Mouse (Mus musculus) midbrain, embryonic 12.5 days (tissue): ENCODE results near the gene Hint1. TPM values are rescaled to one million over a fixed set of nuclear protein-coding genes. Genes with fewer than 3 reads are reported as not detected.

Experiments used
- ATAC-seq: fragments of 200-750 bp; cut with Nextera tagmentation; 2 replicates; pipeline ENCODE4 v1.8.0; 2017; ENCODE audit warnings: low read depth, moderate TSS enrichment, moderate library complexity; ENCODE audit not compliant: low FRiP score
- H3K27ac ChIP-seq: fragments of 300-500 bp; sonication (generic); replicated peaks from 2 replicates; pipeline ENCODE4 v1.5.1; 2016; ENCODE audit warnings: mild to moderate bottlenecking
- H3K27me3 ChIP-seq: fragments of 300-500 bp; sonication (generic); 2 replicates; pipeline ENCODE4 v1.6.1; 2016; ENCODE audit warnings: mild to moderate bottlenecking
- H3K36me3 ChIP-seq: fragments of 300-500 bp; sonication (generic); 2 replicates; pipeline ENCODE4 v1.6.1; 2016
- H3K4me1 ChIP-seq: fragments of 300-500 bp; sonication (generic); 2 replicates; pipeline ENCODE4 v1.6.1; 2016
- H3K4me2 ChIP-seq: fragments of 300-500 bp; sonication (generic); replicated peaks from 2 replicates; pipeline ENCODE4 v1.6.1; 2016; ENCODE audit warnings: mild to moderate bottlenecking, moderate library complexity
- H3K4me3 ChIP-seq: fragments of 300-500 bp; sonication (generic); 2 replicates; pipeline ENCODE4 v1.5.1; 2016; ENCODE audit warnings: mild to moderate bottlenecking
- H3K9ac ChIP-seq: fragments of 300-500 bp; sonication (generic); replicated peaks from 2 replicates; pipeline ENCODE4 v1.6.1; 2016; ENCODE audit warnings: mild to moderate bottlenecking, moderate library complexity
- H3K9me3 ChIP-seq: fragments of 300-500 bp; sonication (generic); 2 replicates; pipeline ENCODE4 v1.6.1; 2016; ENCODE audit warnings: mild to moderate bottlenecking
- WGBS: fragments of 180-500 bp; shearing (Covaris S2); methylation state at CpG from one replicate; pipeline ENCODE4 v1.1.7; 2016; 5-methylcytosine and 5-hydroxymethylcytosine counted together
- polyA plus RNA-seq: library from polyadenylated mRNA; unstranded; fragments of >200 nt; fragmentation: Nextera tagmentation; extraction: Ambion mirVana; gene quantifications from 2 replicates; pipeline ENCODE4 v1.2.1, GENCODE M21; 2016

The Hint1 gene
- polyA plus RNA-seq, 1 experiment from 2014 or later = 664 TPM

DNA sequence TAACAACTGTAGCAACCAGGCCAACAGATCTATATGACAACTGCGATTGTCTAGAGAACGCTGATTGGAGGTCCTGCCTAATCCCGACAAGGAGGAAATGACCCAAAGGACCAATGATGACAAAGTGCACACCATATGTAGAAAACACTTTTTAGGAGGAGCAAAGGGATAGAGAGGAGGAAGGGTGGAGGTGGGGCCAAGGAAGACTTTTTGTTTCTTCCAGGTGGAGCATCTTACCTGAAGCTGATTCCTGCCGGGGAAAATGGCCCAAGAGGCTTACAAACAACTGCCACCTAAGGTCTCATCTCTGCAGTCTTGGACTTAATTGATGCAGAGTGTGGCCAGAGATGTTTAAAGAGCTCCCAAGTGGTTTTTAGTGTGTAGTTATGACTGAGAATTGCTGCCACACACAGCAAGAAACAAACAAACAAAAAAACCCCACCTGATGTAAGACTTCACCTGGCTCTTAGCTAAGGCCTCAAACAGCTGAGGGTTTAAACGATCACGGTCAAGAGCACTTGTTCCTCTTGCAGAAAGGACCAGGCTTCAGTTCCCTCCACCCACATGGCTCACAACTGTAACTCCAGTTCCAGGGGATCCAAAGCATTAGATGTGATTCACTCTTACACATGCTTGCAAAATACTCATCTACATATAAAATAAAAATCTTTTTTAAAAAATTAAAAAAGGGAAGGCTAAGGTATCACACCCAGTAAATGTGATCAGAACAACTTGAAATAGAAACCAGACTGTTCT is 675 bp upstream of the Hint1 start:
- H3K4me3 ChIP-seq = peak overlapping the region; percentile 95
- H3K4me1 ChIP-seq = peaks cover 34% of the 10 kb centered on the region
- peak overlapping the region; percentile 62 for H3K4me2 ChIP-seq
- WGBS = 81% methylated on average over 6 of the region's 6 CpGs
- no peaks in the 10 kb centered on the region for H3K9me3 ChIP-seq
- H3K36me3 ChIP-seq = peaks cover 7% of the 10 kb centered on the region
- H3K27ac ChIP-seq = peak overlapping the region; percentile 90
- no peaks in the 10 kb centered on the region for H3K27me3 ChIP-seq
- peak overlapping the region; percentile 97 for H3K9ac ChIP-seq
- no peak for ATAC-seq

DNA sequence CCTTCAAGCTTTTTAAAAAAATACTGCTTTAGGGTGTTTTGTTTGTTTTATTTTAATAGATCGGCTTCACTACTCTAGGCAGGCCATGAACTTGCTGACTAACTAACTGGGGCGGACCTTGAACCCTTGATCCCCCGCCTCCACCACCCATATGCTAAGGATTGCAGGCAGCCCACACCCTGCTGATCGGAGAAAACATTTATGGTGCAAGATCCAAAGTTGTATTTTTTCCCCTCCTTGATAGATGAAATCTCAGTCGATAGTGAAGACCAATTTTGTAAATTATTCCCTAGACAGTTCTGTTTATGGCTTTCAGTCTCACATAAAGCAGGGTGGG is 834 bp downstream of the Hint1 start:
- H3K27me3 ChIP-seq = no peaks in the 10 kb centered on the region
- H3K27ac ChIP-seq = peak overlapping the region; percentile 90
- WGBS = 4% methylated on average over 5 of the region's 5 CpGs
- peak overlapping the region; percentile 62 for H3K4me2 ChIP-seq
- peaks cover 22% of the 10 kb centered on the region for H3K36me3 ChIP-seq
- peak overlapping the region; percentile 97 for H3K9ac ChIP-seq
- H3K9me3 ChIP-seq = no peaks in the 10 kb centered on the region
- peak overlapping the region; percentile 95 for H3K4me3 ChIP-seq
- peak; percentile 34; the same call in 1 of the 2 replicates for ATAC-seq
- peaks cover 29% of the 10 kb centered on the region for H3K4me1 ChIP-seq

DNA sequence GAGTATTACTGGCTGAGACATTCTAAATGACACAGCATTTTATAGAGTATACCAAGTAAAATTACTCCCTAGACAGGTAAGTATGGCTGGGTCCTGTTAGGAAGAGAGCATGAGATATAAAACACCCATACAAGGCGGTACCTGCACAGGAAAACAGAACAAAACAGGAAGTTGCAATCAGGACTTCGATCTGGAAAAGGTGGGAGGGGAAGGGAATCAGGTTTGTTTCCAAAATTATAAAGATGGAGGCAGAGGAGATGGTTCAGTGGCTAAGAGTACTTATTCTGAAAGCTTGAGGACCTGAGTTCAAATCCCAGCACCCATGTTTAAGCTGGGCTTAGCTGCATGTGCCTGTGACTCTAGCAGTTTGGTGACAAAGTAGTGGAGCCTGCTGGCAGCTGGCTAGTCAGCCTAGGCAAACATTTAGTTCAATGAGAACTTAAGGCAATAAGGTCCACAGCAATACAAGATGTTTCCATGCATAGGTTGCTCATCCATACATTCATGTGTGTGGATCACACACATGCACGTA is 1.8 kb downstream of the Hint1 start:
- no peak for ATAC-seq
- H3K4me3 ChIP-seq = peak overlapping the region; percentile 95
- peaks cover 29% of the 10 kb centered on the region for H3K4me1 ChIP-seq
- no peaks in the 10 kb centered on the region for H3K9me3 ChIP-seq
- WGBS = 92% methylated on average over 3 of the region's 3 CpGs
- H3K27ac ChIP-seq = no peak overlapping the region
- no peaks in the 10 kb centered on the region for H3K27me3 ChIP-seq
- peaks cover 31% of the 10 kb centered on the region for H3K36me3 ChIP-seq
- H3K9ac ChIP-seq = no peak overlapping the region
- H3K4me2 ChIP-seq = peak overlapping the region; percentile 62

DNA sequence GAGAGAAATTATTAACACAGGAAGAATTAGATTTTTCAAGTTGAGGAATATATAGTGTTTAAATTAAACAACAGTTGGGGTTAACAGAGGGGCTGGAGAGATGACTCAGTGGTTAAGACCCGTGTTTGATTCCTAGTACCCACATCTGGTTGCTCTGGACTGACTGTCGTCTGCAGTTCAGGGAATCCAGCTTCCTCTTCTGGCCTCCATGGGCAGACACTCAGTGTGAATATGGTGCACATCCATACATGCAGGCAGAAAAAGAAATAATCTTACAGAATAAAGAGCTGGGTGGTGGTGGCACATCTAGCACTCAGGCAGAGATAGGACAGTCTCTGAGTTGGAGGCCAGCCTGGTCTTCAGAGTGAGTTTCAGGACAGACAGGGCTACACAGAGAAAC is 2.3 kb downstream of the Hint1 start:
- Histone ChIP-seq H3K4me1 (peaks cover 29% of the 10 kb centered on the region), H3K36me3 (peaks cover 36% of the 10 kb centered on the region), H3K27ac (no peak overlapping the region), H3K9ac (no peak overlapping the region), H3K9me3 (no peaks in the 10 kb centered on the region), H3K4me3 (no peak overlapping the region), H3K4me2 (peak overlapping the region; percentile 62), H3K27me3 (no peaks in the 10 kb centered on the region)
- 75% methylated on average over 2 of the region's 2 CpGs for WGBS
- no peak for ATAC-seq

DNA sequence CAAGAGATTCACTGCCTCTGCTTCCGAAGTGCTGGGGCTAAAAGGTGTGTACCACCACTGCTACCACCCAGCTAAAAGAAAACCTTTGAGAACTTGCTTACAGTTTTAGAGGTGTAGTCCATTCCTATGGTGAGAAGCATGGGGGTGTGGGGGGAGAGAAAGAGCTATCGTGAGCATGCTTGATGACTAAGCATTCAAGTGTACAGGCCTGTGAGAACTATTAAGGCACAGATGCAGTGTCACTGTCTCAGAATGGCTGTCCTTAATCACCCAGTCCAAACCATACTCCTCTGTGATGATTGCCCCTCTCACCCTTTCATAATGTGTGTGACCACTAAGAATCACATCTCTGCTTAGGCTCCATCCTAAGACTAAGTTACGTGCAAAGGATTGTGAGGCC is 3.1 kb downstream of the Hint1 start:
- H3K9ac ChIP-seq = no peak overlapping the region; the same call in 1 of the 2 replicates
- no peaks in the 10 kb centered on the region for H3K27me3 ChIP-seq
- H3K36me3 ChIP-seq = peaks cover 45% of the 10 kb centered on the region
- no peak overlapping the region for H3K4me2 ChIP-seq
- WGBS = 91% methylated on average over 3 of the region's 3 CpGs
- no peak for ATAC-seq
- peaks cover 29% of the 10 kb centered on the region for H3K4me1 ChIP-seq
- H3K27ac ChIP-seq = no peak overlapping the region
- H3K4me3 ChIP-seq = no peak overlapping the region
- H3K9me3 ChIP-seq = no peaks in the 10 kb centered on the region

DNA sequence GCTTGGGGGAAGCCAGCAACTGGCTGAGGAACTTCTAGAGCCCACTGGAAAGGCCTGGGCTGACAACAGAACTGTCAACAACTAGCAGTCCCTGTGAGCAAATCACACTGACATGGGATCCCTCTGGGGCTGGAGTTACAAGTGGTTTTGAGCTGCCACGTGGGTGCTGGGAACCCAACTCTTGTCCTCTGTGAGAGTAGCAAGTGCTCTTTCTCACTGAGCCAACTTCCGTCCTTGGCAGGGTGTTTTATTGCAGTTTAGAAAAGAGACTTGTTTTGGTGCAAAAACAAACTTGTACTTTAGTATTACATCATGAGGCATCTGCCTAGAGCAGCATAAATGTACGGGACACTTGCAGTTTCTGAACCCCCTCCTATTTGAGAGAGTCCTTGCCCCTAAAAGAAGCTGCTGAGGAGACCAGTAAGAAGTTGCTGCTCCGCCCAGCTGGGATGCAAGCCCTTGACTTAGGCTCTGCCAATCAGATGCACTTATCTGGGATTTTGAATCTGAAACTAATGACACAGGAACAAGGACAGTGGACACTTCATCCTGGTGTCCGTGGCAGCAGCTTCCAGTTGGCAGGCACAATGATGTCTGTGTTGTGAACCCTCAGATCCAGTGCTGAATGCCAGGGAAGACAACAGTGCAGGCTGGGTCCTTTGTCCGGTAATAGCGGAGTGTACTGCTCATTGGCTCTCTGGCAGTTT is 5.8 kb downstream of the Hint1 start:
- Histone ChIP-seq H3K9ac (no peak overlapping the region), H3K27me3 (no peaks in the 10 kb centered on the region), H3K27ac (no peak overlapping the region), H3K9me3 (no peaks in the 10 kb centered on the region), H3K4me1 (peaks cover 22% of the 10 kb centered on the region), H3K36me3 (peaks cover 48% of the 10 kb centered on the region), H3K4me2 (no peak overlapping the region), H3K4me3 (no peak overlapping the region)
- WGBS = 83% methylated on average over 7 of the region's 7 CpGs
- no peak for ATAC-seq

DNA sequence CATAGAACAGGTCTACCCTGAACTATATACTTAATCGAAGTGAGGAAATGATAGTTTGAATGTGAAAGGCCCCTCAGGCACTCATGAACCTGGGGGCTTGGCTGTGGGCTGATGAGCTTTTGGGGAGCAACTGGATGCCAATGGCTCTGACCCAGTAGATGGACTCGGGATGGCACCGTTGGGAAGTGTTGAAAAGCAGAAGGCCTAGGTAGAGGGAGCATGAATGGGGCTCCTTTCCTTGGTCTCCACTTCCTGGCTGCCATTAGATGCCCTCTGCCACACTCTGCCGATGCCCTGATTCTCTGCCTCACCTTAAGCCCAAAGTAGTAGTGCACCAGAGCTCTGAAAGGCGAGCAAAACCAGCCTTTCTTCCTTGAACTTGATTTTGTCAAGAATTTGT is 9.8 kb downstream of the Hint1 start:
- WGBS = 91% methylated on average over 5 of the region's 5 CpGs
- H3K36me3 ChIP-seq = peaks cover 36% of the 10 kb centered on the region
- 0 out of 2 replicates have a peak, but pooled peaks cover 7% of the 10 kb centered on the region for H3K27me3 ChIP-seq

DNA sequence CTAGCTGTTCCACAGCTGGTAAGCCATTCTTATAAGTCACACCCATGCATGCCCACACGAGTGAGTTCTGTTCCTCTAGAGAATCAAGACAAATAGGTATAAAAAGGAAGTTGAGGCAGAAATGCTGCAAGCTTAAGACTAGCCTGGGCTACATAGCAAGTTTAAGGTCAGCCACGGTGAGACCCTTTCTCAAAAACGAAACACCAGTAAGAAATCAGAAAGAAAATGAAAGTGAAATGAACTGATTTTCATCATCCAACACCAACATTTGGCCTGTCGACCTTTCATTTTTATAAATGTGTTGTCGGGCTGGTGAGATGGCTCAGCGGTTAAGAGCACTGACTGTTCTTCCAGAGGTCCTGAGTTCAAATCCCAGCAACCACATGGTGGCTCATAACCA is 12.7 kb downstream of the Hint1 start:
- peaks cover 6% of the 10 kb centered on the region for H3K4me1 ChIP-seq
- no peak overlapping the region for H3K27ac ChIP-seq
- 0 out of 2 replicates have a peak, but pooled peaks cover 7% of the 10 kb centered on the region for H3K27me3 ChIP-seq
- H3K36me3 ChIP-seq = peaks cover 8% of the 10 kb centered on the region
- H3K9me3 ChIP-seq = no peaks in the 10 kb centered on the region
- WGBS = 83% methylated on average over 6 of the region's 6 CpGs
- no peak overlapping the region for H3K4me3 ChIP-seq
- H3K9ac ChIP-seq = no peak overlapping the region
- no peak for ATAC-seq
- no peak overlapping the region for H3K4me2 ChIP-seq

More for the DNA sequence above, 9.8 kb downstream of the Hint1 start:
- no peak for ATAC-seq
- H3K4me1 ChIP-seq = peaks cover 3% of the 10 kb centered on the region
- no peaks in the 10 kb centered on the region for H3K9me3 ChIP-seq
- no peak overlapping the region for H3K27ac ChIP-seq
- H3K4me3 ChIP-seq = no peak overlapping the region
- H3K4me2 ChIP-seq = no peak overlapping the region
- H3K9ac ChIP-seq = no peak overlapping the region

DNA sequence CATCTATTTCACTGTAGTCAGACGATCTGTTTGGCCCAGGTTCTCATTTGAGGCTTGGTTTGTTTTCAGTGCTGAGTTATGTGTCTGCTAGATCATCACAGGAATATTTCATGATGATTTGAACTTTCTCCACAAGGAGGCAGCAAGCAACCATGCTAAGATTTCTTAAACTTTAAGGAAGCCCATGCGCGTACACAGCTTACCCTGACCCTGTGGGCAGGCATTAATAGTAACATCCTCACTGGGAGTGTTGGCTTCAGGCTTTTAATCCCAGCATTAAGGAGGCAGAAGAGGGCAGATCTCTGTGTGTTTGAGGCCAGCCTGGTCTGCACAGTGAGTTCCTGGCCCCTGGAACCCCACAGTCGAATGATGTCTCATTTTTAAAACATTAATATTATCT is 13.3 kb downstream of the Hint1 start:
- 39% methylated on average over 4 of the region's 4 CpGs for WGBS
- no peak for ATAC-seq
- H3K4me1 ChIP-seq = peaks cover 6% of the 10 kb centered on the region

DNA sequence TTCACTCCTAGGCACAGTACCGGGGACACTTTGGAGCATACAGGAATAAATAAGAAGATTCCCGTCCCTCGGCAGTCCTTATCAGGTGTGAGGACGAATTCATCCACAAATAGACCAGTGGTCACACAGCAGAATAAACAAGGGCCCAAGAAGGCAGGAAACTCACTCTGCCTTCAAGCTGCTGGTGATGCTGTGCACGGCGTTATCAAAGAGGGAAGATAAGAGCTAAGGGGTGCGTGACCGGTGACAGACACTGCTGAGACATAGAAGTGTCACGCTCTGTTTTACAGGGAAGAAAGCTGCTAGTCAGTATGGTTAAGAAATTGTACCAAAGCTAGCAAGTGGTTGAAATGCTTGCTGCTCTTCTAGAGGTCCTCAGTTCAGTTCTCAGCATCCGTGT is 13.7 kb downstream of the Hint1 start:
- Histone ChIP-seq H3K4me2 (no peak overlapping the region), H3K27ac (no peak overlapping the region), H3K9ac (no peak overlapping the region), H3K4me1 (peaks cover 6% of the 10 kb centered on the region), H3K27me3 (0 out of 2 replicates have a peak, but pooled peaks cover 7% of the 10 kb centered on the region), H3K9me3 (no peaks in the 10 kb centered on the region), H3K4me3 (no peak overlapping the region), H3K36me3 (no peaks in the 10 kb centered on the region)
- ATAC-seq = no peak
- 88% methylated on average over 10 of the region's 10 CpGs for WGBS

More for the DNA sequence above, 13.3 kb downstream of the Hint1 start:
- no peak overlapping the region for H3K9ac ChIP-seq
- no peak overlapping the region for H3K4me2 ChIP-seq
- no peak overlapping the region for H3K4me3 ChIP-seq
- peaks cover 2% of the 10 kb centered on the region for H3K36me3 ChIP-seq
- H3K27ac ChIP-seq = no peak overlapping the region
- H3K9me3 ChIP-seq = no peaks in the 10 kb centered on the region
- 0 out of 2 replicates have a peak, but pooled peaks cover 7% of the 10 kb centered on the region for H3K27me3 ChIP-seq

DNA sequence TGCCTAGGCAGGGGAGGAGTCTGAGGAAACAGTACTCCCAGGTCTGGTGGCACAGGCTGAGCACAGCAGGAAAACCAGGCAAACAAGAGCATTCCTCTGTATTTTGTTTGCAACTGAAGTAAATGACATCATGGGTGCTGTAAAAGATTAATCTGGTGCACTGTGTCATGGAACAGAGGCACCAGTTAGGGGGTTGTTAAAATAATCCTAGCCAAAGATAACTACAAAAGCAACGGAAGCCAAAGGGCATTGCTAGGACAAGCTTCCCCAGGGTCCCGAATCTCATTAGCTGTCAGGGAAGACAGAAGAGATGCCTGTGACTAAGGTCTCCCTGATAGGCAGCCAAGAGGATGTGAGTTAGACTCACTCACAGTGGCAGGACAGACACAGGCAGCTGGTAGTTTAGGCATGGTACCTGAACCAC is 14.9 kb downstream of the Hint1 start:
- 7% methylated on average over 2 of the region's 2 CpGs for WGBS
- ATAC-seq = no peak
- H3K4me1 ChIP-seq = peaks cover 6% of the 10 kb centered on the region
- no peak overlapping the region for H3K4me3 ChIP-seq
- no peaks in the 10 kb centered on the region for H3K36me3 ChIP-seq
- 0 out of 2 replicates have a peak, but pooled peaks cover 7% of the 10 kb centered on the region for H3K27me3 ChIP-seq
- H3K9ac ChIP-seq = no peak overlapping the region
- no peak overlapping the region for H3K27ac ChIP-seq
- H3K4me2 ChIP-seq = no peak overlapping the region
- H3K9me3 ChIP-seq = no peaks in the 10 kb centered on the region

DNA sequence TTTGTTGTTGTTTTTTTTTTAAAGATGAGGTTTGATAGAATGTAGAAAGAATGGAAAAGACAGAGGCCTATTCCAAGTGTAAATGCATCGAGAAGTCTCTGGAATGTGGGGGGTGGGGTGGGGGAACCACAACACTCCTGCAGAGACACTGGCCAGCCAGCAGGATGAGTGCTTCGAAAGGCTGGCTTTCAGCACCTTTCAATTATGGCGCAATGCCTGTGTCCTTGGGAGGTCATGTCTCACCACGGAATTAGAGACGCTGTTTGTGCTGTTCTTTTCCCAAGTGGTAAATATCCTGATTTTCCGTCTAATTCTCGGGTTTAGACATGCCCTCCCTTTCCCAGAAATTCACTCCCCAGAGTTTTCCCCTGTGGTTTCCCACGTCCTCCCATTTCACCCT is 16.5 kb downstream of the Hint1 start:
- H3K4me3 ChIP-seq = no peak overlapping the region
- H3K36me3 ChIP-seq = no peaks in the 10 kb centered on the region
- H3K4me2 ChIP-seq = no peak overlapping the region
- no peak overlapping the region for H3K9ac ChIP-seq
- H3K9me3 ChIP-seq = no peaks in the 10 kb centered on the region
- ATAC-seq = no peak
- 47% methylated on average over 8 of the region's 8 CpGs for WGBS
- H3K27ac ChIP-seq = no peak overlapping the region
- H3K4me1 ChIP-seq = peaks cover 6% of the 10 kb centered on the region
- H3K27me3 ChIP-seq = 0 out of 2 replicates have a peak, but pooled peaks cover 7% of the 10 kb centered on the region
